Mouse (Mus musculus): Measurements from ENCODE around the gene Noc2l. TPM values are rescaled to one million over a fixed set of nuclear protein-coding genes. Genes with fewer than 3 reads are reported as not detected.

Gene Noc2l
- total RNA-seq (2021): 10 to 100 TPM; 73.5 to 76.6 TPM
- long read RNA-seq, experiment 1, transcript Noc2l-201 (19 exons, 2,785 nt): major isoform, 118 of 248 reads
- long read RNA-seq, experiment 1, partial matches to known transcripts: 67 of 248 reads
- long read RNA-seq, experiment 1, other reads (novel, unspliced or antisense): 63 of 248 reads
- long read RNA-seq, experiment 2, transcript Noc2l-201 (19 exons, 2,785 nt): major isoform, 78 of 173 reads
- long read RNA-seq, experiment 2, partial matches to known transcripts: 38 of 173 reads
- long read RNA-seq, experiment 2, other reads (novel, unspliced or antisense): 57 of 173 reads

- TF ChIP-seq CTCF (IDR thresholded peaks at IDR 0.05): no peak
- Histone ChIP-seq H3K27ac (peak within 1 kb of the TSS; percentile 89), H3K4me3 (peak within 1 kb of the TSS; percentile 75)
- peak; percentile 92 to 94 for DNase-seq (ENCODE audit: extremely low spot score in 1 of 2, low spot score in 2 of 2)
- intact Hi-C loops (cut with DNase I): loop anchor here (2.0 kb wide), 2 partner anchors 33 to 127 kb away; partner anchors contain the start of genes 9430015G10Rik and AW011738
Observed at GRCm38 (mm10) chr4:156235808-156236533, at the start of gene Noc2l. Gene Noc2l (plus strand): TSS chr4:156236010.

DNA sequence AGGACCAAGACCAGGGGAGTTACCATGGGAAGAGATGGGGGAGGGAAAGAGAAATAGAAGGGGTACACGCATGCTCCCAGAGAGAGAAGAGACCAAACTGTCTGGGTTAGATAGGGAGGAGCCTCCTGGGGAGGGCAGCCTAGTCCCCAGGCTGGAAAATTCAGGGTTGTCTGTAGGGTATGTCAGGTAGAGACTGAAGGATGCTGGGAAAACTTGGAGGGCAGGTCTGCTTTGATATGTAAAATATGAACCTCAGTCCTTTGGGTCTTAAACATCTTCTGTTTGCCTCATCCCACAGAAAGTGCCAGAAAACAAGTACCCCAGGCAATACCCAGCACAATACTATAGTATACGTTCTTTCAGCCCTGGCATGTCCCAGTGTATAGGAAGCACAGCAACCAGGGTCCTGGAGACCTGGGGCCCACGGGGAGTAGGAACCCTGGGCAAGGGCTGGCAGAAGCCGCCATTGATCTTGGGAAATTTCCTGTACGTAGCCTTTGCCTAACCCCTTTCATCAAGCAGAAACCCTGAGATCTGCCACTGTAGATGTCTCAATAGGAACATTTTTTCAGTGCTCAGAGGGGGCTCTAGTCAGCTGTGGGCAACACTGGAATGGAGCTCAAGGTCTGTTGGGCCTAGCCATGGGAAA lies 47.5 kb upstream of the Noc2l start:
- intact Hi-C loops (cut with DNase I): loop anchor here (5.0 kb wide), 1 partner anchor 44 kb away; the partner anchor contains the start of gene Plekhn1
- no peak for DNase-seq (ENCODE audit: extremely low spot score in 1 of 2, low spot score in 2 of 2)
- H3K4me3 ChIP-seq: no peak overlapping the region
- no peak for TF ChIP-seq CTCF (IDR thresholded peaks at IDR 0.05)
- H3K27ac ChIP-seq: peak overlapping the region; percentile 61

DNA sequence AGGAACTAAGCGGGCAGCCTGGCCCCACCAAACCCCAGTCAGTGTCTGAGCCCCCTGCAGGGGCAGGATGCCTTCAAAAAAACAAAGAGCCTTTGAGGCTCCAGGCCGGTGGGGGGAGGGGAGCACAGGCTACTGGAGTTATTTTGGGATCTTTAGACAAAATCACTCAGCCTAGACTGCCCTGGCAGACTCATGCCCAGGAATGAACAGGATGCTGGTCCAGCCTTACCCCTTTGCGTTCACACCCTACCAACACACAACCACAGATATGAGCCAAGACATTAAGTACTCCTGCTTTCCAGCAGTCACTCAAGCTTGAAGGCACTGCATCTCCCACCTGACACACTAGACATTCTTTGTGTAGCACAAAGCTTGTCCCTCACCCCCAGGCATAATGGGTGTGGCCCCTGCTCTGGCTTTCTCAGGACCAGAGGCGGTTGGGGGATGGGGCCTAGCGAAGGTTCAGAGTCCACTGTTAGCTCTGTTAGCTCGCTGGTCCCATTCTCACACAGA lies 46.9 kb upstream of the Noc2l start:
- H3K27ac ChIP-seq: peak overlapping the region; percentile 61
- TF ChIP-seq CTCF (IDR thresholded peaks at IDR 0.05): no peak; the same call in 1 of the 2 replicates
- intact Hi-C loops (cut with DNase I): loop anchor here (5.0 kb wide), 1 partner anchor 43 kb away; the partner anchor contains the start of gene Plekhn1
- H3K4me3 ChIP-seq: no peak overlapping the region
- DNase-seq (ENCODE audit: extremely low spot score in 1 of 2, low spot score in 2 of 2): no peak

DNA sequence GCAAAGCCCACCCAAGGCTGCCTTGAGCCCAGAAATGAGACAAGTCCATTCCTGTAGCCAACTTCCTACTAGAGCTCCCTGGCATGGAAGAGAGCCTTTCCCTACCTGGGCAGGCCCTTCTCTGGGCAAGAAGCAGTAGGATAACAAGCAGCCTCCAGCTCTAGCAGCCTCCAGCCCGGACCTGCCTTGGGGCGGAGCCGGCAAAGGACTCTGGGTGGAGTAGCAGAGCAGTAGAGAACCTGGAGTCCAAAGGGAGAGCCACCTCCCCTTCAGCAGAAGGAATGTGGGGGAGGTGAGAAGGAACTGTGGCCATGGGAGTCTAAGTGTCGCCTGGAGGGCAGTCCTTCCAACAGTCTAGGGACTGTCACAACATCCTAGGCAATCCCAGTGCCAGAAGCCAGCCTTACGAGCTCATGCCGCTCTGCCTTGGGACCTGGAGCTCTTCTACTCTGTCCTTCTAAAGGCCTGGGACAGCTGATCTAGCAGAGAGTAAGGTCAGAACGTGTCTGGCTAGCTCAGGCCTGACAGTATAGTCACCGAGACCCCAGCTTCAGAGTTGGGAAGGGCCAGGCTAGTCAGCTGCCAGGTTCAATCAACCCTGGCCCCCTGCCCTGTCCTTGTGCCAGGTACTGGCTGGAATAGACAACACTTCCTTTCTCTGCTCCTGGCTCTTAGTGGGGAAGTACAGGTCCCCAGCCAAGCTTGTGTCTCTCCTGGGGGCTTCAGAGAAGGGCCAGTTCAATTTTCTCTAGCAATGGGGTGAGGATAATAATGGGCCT lies 43.2 kb upstream of the Noc2l start:
- no peak for DNase-seq (ENCODE audit: extremely low spot score in 1 of 2, low spot score in 2 of 2)
- H3K4me3 ChIP-seq: no peak overlapping the region
- intact Hi-C loops (cut with DNase I): no loop called here
- H3K27ac ChIP-seq: no peak overlapping the region
- no peak for TF ChIP-seq CTCF (IDR thresholded peaks at IDR 0.05)

DNA sequence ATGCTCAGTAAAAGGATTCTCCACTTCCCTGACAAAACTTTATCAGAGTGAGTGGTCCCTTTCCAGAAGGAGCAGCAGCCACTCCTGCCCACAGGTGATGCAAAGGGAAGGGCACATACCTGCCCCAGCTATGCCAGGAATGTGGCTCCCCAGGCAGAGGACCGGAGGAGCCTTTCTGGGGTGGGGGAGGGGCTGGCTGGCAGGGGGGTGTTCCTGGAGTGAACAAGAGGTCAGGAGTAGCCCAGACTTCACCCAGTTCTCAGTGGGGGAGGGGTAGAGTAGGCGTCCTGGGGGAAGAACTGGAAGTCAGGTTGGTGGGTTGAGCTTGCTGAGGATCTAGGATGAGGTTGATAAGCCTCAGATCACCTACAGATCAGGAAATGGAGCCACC lies 42.6 kb upstream of the Noc2l start:
- no peak overlapping the region for H3K4me3 ChIP-seq
- no peak for DNase-seq (ENCODE audit: extremely low spot score in 1 of 2, low spot score in 2 of 2)
- intact Hi-C loops (cut with DNase I): no loop called here
- no peak overlapping the region for H3K27ac ChIP-seq
- no peak for TF ChIP-seq CTCF (IDR thresholded peaks at IDR 0.05)

- intact Hi-C loops (cut with DNase I): no loop called here
- TF ChIP-seq CTCF (IDR thresholded peaks at IDR 0.05): no peak
- H3K4me3 ChIP-seq: no peak overlapping the region
- H3K27ac ChIP-seq: no peak overlapping the region
- no peak for DNase-seq (ENCODE audit: extremely low spot score in 1 of 2, low spot score in 2 of 2)
Observed at GRCm38 (mm10) chr4:156193906-156194305, 41.9 kb upstream of the Noc2l start.

GRCm38 (mm10) chr4:156194346-156194745 lies 41.5 kb upstream of the Noc2l start:
- no peak overlapping the region for H3K27ac ChIP-seq
- no peak overlapping the region for H3K4me3 ChIP-seq
- intact Hi-C loops (cut with DNase I): no loop called here
- no peak for TF ChIP-seq CTCF (IDR thresholded peaks at IDR 0.05)
- no peak for DNase-seq (ENCODE audit: extremely low spot score in 1 of 2, low spot score in 2 of 2)

DNA sequence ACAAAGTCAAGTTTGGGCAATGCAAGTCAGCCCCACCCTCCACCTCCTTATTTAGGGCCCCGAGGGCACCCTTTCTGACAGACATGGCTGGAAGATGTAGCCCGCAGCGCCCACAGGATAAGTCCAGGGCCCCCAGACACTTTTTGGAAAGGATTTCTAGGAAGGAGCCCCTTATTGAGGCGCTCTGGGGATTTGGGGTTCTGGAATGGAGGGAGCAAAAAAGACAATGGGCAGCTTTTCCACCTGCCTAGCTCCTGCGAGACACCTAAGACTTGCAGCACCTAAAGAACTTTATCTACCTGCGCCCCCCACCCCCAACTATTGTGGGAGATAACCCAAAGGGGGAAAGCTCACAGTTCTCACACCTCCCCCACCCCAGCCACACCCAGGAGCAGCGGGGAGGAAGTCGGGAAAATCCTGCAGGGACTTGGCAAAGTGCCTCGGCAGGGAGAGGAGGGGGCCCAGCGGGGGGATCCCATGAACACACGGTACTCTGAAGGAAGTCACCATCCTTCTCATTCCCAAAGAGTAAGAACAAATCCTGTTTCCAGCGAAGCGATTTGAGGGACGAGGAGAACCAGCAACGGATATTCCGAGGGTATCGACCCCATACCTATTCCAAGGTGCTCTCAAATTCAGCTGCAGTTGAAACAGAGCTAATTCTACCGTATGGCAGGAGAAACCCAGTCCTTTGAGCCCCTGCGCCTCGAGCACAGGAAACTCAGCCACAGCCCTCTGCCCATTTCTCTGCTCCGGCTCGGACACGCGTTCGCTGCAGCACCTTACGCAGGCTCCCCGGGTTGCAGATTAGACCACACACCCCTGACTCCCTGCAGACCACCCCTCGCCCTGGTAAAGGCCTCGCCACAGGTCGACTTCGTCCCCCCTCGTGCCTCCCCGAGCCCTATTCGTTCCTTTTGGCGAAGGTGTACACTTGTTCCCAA lies 39.6 kb upstream of the Noc2l start:
- peak overlapping the region; percentile 76 for H3K27ac ChIP-seq
- intact Hi-C loops (cut with DNase I): loop anchor here (2.0 kb wide), 1 partner anchor 33 kb away; no protein-coding TSS in a partner anchor
- TF ChIP-seq CTCF (IDR thresholded peaks at IDR 0.05): no peak
- peak overlapping the region; percentile 74 for H3K4me3 ChIP-seq
- no peak for DNase-seq (ENCODE audit: extremely low spot score in 1 of 2, low spot score in 2 of 2)

DNA sequence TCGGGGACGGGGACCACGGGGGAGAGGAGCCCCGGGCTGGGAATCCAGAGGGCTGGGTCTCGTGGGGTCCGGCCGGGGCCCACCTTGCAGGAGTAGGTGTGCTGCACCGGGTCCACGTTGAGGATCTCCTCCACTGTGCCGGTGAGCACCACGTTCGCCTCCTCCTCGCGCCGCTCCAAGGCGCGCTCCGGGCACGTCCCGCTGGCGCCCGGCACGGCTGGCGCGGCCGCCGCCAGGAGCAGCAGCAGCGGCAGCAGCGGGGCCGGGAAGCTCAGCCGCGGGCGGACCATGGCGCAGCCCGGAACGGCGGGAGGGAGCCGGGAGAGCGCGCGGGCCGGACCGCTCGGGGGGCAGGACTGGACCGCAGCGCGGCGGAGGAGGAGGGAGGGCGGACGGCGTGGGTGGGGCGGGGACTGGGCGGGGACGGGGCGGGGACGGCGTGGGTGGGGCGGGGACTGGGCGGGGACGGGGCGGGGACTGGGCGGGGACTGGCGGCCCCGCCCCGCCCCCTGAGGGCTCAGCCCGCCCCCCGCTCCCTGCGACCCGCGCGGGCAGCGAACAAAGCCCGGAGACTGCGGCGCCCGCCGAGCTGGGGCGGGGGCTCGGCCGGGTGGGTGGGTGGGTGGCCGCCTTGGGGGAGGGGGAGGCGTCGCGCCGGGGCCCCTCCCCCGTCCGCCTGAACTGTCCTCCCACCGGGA lies 38.5 kb upstream of the Noc2l start, which contains the start of gene Agrn:
Gene Agrn (minus strand): TSS at position 358 of the 698 bp plus-strand sequence.
- H3K4me3 ChIP-seq: peak within 1 kb of the TSS; percentile 74
- intact Hi-C loops (cut with DNase I): loop anchor here (2.0 kb wide), 1 partner anchor 32 kb away; no protein-coding TSS in a partner anchor
- no peak for TF ChIP-seq CTCF (IDR thresholded peaks at IDR 0.05)
- peak; percentile 52 to 66 for DNase-seq (ENCODE audit: extremely low spot score in 1 of 2, low spot score in 2 of 2)
- H3K27ac ChIP-seq: peak within 1 kb of the TSS; percentile 76
